Mouse (Mus musculus): ENCODE data around the gene Icmt.

DNA sequence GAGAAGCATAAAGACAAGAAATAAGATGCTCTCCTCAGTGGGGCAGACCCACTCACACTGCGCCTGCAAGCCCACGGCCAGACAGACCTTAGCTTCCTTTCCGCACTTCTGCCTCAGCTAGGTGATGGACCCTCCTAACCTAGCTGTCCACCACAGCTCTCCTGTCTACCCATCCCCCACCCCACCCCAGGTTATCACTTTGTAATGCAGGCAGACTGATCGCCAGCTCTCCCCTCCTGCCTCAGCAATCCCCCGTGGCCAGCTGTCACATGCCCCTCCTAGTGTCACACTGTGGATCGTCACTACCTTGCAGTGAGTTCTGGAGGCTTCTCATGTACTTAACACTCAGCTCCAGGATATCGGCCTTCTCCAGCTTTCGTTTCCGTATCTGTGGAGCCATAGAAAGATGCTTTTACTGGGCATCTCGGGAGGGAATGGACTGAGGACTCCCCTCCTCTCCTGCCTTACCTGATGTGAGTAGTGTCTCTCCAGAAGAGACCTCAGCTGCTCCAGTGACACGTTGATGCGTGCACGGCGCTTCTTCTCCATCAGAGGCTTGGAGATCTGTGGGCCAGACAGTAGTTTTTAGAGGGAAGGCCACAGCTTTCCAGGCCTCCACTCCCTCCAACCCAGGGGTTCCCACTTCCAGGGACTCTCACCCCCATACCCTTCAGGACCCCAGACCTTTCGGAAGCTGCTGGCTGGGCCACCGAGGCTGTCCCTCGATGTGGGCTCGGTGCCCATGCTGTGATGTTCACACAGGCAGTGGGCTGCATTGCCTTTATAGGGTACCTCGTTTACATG is 9.5 kb upstream of the Icmt start:
- TF ChIP-seq POLR2A (IDR thresholded peaks at IDR 0.05; ENCODE audit: borderline replicate concordance, low read depth, low read length) = no peak
- TF ChIP-seq CTCF (IDR thresholded peaks at IDR 0.05; ENCODE audit: low read depth, low read length) = no peak

All from bone marrow macrophage, adult 2 months (primary cell).